Mouse (Mus musculus) small intestine, adult 2 months (tissue): Measurements from ENCODE around the gene Evi5. TPM values are rescaled to one million over a fixed set of nuclear protein-coding genes. Genes with fewer than 3 reads are reported as not detected.
A peak's percentile ranks its signal among the peaks of the same experiment; 100 is the strongest.

Source experiments
- H3K27ac ChIP-seq: fragments of 200-500 bp; 2 replicates; pipeline ENCODE4 v1.5.1; 2012; ENCODE audit warnings: low read depth, low read length, control low read depth, inconsistent platforms; ENCODE audit not compliant: insufficient read depth
- H3K27me3 ChIP-seq: fragments of 200-500 bp; 2 replicates; pipeline ENCODE4 v1.6.1; 2012; ENCODE audit warnings: mild to moderate bottlenecking, moderate library complexity, low read length, inconsistent platforms; ENCODE audit not compliant: control insufficient read depth, insufficient read depth
- H3K36me3 ChIP-seq: fragments of 200-500 bp; 2 replicates; pipeline ENCODE4 v1.6.1; 2012; ENCODE audit warnings: mild to moderate bottlenecking, low read length, control low read depth, inconsistent platforms; ENCODE audit not compliant: control insufficient read depth, insufficient read depth
- H3K4me1 ChIP-seq: fragments of 200-500 bp; 2 replicates; pipeline ENCODE4 v1.6.1; 2012; ENCODE audit warnings: low read length, inconsistent platforms, mixed read lengths; ENCODE audit not compliant: control insufficient read depth, insufficient read depth, insufficient read length
- H3K4me3 ChIP-seq: fragments of 200-500 bp; 2 replicates; pipeline ENCODE4 v1.5.1; 2012; ENCODE audit warnings: low read depth, mild to moderate bottlenecking, control low read depth, inconsistent platforms, low read length, moderate library complexity
- CTCF ChIP-seq: fragments of 200-500 bp; IDR thresholded peaks from 2 replicates; pipeline ENCODE4 v1.5.1; 2012; ENCODE audit warnings: low read depth, mild to moderate bottlenecking, control low read depth, inconsistent platforms, low read length, moderate library complexity, mixed read lengths; ENCODE audit not compliant: insufficient replicate concordance, insufficient read length; ENCODE audit errors: extremely low read depth
- POLR2A ChIP-seq: fragments of 200-500 bp; IDR thresholded peaks from 2 replicates; pipeline ENCODE4 v1.6.1; 2012; ENCODE audit warnings: low read depth, mild to moderate bottlenecking, control low read depth, inconsistent platforms, low read length, moderate library complexity
- WGBS: fragments of 180-500 bp; shearing (Covaris S2); methylation state at CpG from one replicate; pipeline ENCODE4 v1.1.7; 2018; 5-methylcytosine and 5-hydroxymethylcytosine counted together
- polyA plus RNA-seq: library from polyadenylated mRNA; depleted of rRNA; stranded (reverse); fragments of >200 nt; gene quantifications from 2 replicates; pipeline ENCODE4 v1.2.3, GENCODE M21; 2012

The Evi5 gene
- polyA plus RNA-seq, 1 experiment, result 8.1 TPM

GRCm38 (mm10) chr5:107720991-107721637 is 153.8 kb downstream of the Evi5 start:
- 18% methylated on average over 58 of the region's 58 CpGs for WGBS
- H3K36me3 ChIP-seq, result no peaks in the 10 kb centered on the region
- H3K27ac ChIP-seq, result no peak overlapping the region
- peaks cover 72% of the 10 kb centered on the region for H3K27me3 ChIP-seq
- peaks cover 24% of the 10 kb centered on the region for H3K4me1 ChIP-seq
- TF ChIP-seq CTCF (no peak), POLR2A (no peak)
- H3K4me3 ChIP-seq, result peak overlapping the region; percentile 50

- no peak overlapping the region for H3K27ac ChIP-seq
- H3K36me3 ChIP-seq, result no peaks in the 10 kb centered on the region
- 24% methylated on average over 5 of the region's 5 CpGs for WGBS
- H3K4me3 ChIP-seq, result no peak overlapping the region
- H3K4me1 ChIP-seq, result peaks cover 24% of the 10 kb centered on the region
- H3K27me3 ChIP-seq, result peaks cover 66% of the 10 kb centered on the region
- TF ChIP-seq CTCF, result no peak
- no peak for TF ChIP-seq POLR2A
These were observed 154.4 kb downstream of the Evi5 start for GRCm38 (mm10) chr5:107720511-107720910.

GRCm38 (mm10) chr5:107719786-107720185 is 155.1 kb downstream of the Evi5 start:
- H3K27ac ChIP-seq, result no peak overlapping the region
- 24% methylated on average over 1 of the region's 1 CpGs for WGBS
- TF ChIP-seq POLR2A, result no peak
- TF ChIP-seq CTCF, result no peak
- peaks cover 21% of the 10 kb centered on the region for H3K4me1 ChIP-seq
- H3K4me3 ChIP-seq, result no peak overlapping the region
- H3K36me3 ChIP-seq, result no peaks in the 10 kb centered on the region
- H3K27me3 ChIP-seq, result peaks cover 59% of the 10 kb centered on the region

- no peak overlapping the region for H3K4me3 ChIP-seq
- TF ChIP-seq CTCF (no peak), POLR2A (no peak)
- WGBS, result 30% methylated on average over 3 of the region's 3 CpGs
These were observed 155.7 kb downstream of the Evi5 start for GRCm38 (mm10) chr5:107719209-107719608.

GRCm38 (mm10) chr5:107717871-107718361 is 157.0 kb downstream of the Evi5 start:
- H3K4me3 ChIP-seq, result no peak overlapping the region
- H3K4me1 ChIP-seq, result peaks cover 9% of the 10 kb centered on the region
- WGBS, result 25% methylated on average over 11 of the region's 11 CpGs
- peaks cover 40% of the 10 kb centered on the region for H3K27me3 ChIP-seq
- no peaks in the 10 kb centered on the region for H3K36me3 ChIP-seq
- TF ChIP-seq POLR2A, result no peak
- TF ChIP-seq CTCF, result no peak
- H3K27ac ChIP-seq, result no peak overlapping the region

More at GRCm38 (mm10) chr5:107719209-107719608, 155.7 kb downstream of the Evi5 start:
- H3K27me3 ChIP-seq, result peaks cover 53% of the 10 kb centered on the region
- H3K36me3 ChIP-seq, result no peaks in the 10 kb centered on the region
- H3K4me1 ChIP-seq, result peaks cover 19% of the 10 kb centered on the region
- H3K27ac ChIP-seq, result no peak overlapping the region

- TF ChIP-seq POLR2A (no peak), CTCF (no peak)
- WGBS, result 19% methylated on average over 2 of the region's 2 CpGs
- H3K27ac ChIP-seq, result no peak overlapping the region
- H3K36me3 ChIP-seq, result no peaks in the 10 kb centered on the region
- no peaks in the 10 kb centered on the region for H3K4me1 ChIP-seq
- no peak overlapping the region for H3K4me3 ChIP-seq
- no peaks in the 10 kb centered on the region; the same call in none of the 2 replicates for H3K27me3 ChIP-seq
These were observed 163.2 kb downstream of the Evi5 start for GRCm38 (mm10) chr5:107711689-107712088.

- H3K36me3 ChIP-seq, result no peaks in the 10 kb centered on the region
- no peaks in the 10 kb centered on the region; the same call in none of the 2 replicates for H3K27me3 ChIP-seq
- no peak for TF ChIP-seq POLR2A
- TF ChIP-seq CTCF, result no peak
- no peaks in the 10 kb centered on the region for H3K4me1 ChIP-seq
- no peak overlapping the region for H3K4me3 ChIP-seq
- WGBS, result 82% methylated on average over 8 of the region's 8 CpGs
- no peak overlapping the region for H3K27ac ChIP-seq
These were observed 166.6 kb downstream of the Evi5 start for GRCm38 (mm10) chr5:107708124-107708797.
